Mouse (Mus musculus): ENCODE results near the gene Psmb6. TPM values are rescaled to one million over a fixed set of nuclear protein-coding genes. Genes with fewer than 3 reads are reported as not detected.

Psmb6 gene
- polyA plus RNA-seq (2015; fragmentation: Nextera tagmentation; extraction: Ambion mirVana): 828 and 869 TPM in 2 replicates

GRCm38 (mm10) chr11:70525184-70525678 lies at the start of gene Psmb6:
TSS of gene Psmb6 (plus strand) at chr11:70525367.
- Histone ChIP-seq H3K4me1 (peaks cover 11% of the 10 kb centered on the region), H3K4me3 (peak within 1 kb of the TSS; percentile 70), H3K27me3 (0 out of 2 replicates have a peak, but pooled peaks cover 6% of the 10 kb centered on the region), H3K4me2 (replicated peaks) (peak within 1 kb of the TSS; percentile 88), H3K27ac (peak within 1 kb of the TSS; percentile 52; the same call in 1 of the 2 replicates), H3K9ac (peak within 1 kb of the TSS; percentile 77), H3K36me3 (peaks cover 38% of the 10 kb centered on the region), H3K9me3 (no peaks in the 10 kb centered on the region)
- peak; percentile 94 for ATAC-seq (ENCODE audit: low FRiP score, low read depth)
- WGBS: under 1% methylated on average over 26 of the region's 26 CpGs

- Histone ChIP-seq H3K4me1 (no peaks in the 10 kb centered on the region), H3K9ac (no peak overlapping the region), H3K4me2 (replicated peaks) (no peak overlapping the region), H3K27ac (no peak overlapping the region), H3K9me3 (no peaks in the 10 kb centered on the region), H3K4me3 (no peak overlapping the region), H3K36me3 (no peaks in the 10 kb centered on the region), H3K27me3 (no peaks in the 10 kb centered on the region)
- 59% methylated on average over 2 of the region's 2 CpGs for WGBS
- ATAC-seq (ENCODE audit: low FRiP score, low read depth): no peak
These were observed 39.7 kb upstream of the Psmb6 start for GRCm38 (mm10) chr11:70485498-70485897.

- H3K36me3 ChIP-seq: no peaks in the 10 kb centered on the region
- H3K4me3 ChIP-seq: no peak overlapping the region
- H3K9ac ChIP-seq: no peak overlapping the region
- H3K4me2 ChIP-seq (replicated peaks): no peak overlapping the region
- no peaks in the 10 kb centered on the region for H3K4me1 ChIP-seq
- H3K9me3 ChIP-seq: peaks cover 5% of the 10 kb centered on the region; the same call in 1 of the 2 replicates
- no peak overlapping the region for H3K27ac ChIP-seq
- 34% methylated on average over 4 of the region's 4 CpGs for WGBS
- no peaks in the 10 kb centered on the region for H3K27me3 ChIP-seq
- no peak for ATAC-seq (ENCODE audit: low FRiP score, low read depth)
These were observed 37.4 kb upstream of the Psmb6 start for GRCm38 (mm10) chr11:70487816-70488215.

GRCm38 (mm10) chr11:70489138-70489537 lies 36.0 kb upstream of the Psmb6 start:
- ATAC-seq (ENCODE audit: low FRiP score, low read depth): no peak
- H3K4me3 ChIP-seq: no peak overlapping the region
- H3K9me3 ChIP-seq: peaks cover 5% of the 10 kb centered on the region; the same call in 1 of the 2 replicates
- no peak overlapping the region for H3K27ac ChIP-seq
- no peaks in the 10 kb centered on the region for H3K36me3 ChIP-seq
- H3K4me2 ChIP-seq (replicated peaks): no peak overlapping the region
- H3K27me3 ChIP-seq: no peaks in the 10 kb centered on the region
- H3K4me1 ChIP-seq: no peaks in the 10 kb centered on the region
- H3K9ac ChIP-seq: no peak overlapping the region
- WGBS: 91% methylated on average over 3 of the region's 3 CpGs

GRCm38 (mm10) chr11:70489684-70490083 lies 35.5 kb upstream of the Psmb6 start:
- no peak overlapping the region for H3K4me3 ChIP-seq
- H3K36me3 ChIP-seq: no peaks in the 10 kb centered on the region
- H3K9ac ChIP-seq: no peak overlapping the region
- no peaks in the 10 kb centered on the region for H3K27me3 ChIP-seq
- no peak for ATAC-seq (ENCODE audit: low FRiP score, low read depth)
- H3K4me1 ChIP-seq: no peaks in the 10 kb centered on the region
- H3K27ac ChIP-seq: no peak overlapping the region
- 85% methylated on average over 6 of the region's 6 CpGs for WGBS
- no peak overlapping the region for H3K4me2 ChIP-seq (replicated peaks)
- peaks cover 5% of the 10 kb centered on the region; the same call in 1 of the 2 replicates for H3K9me3 ChIP-seq

GRCm38 (mm10) chr11:70499566-70500475 lies 25.3 kb upstream of the Psmb6 start:
- Histone ChIP-seq H3K4me1 (no peaks in the 10 kb centered on the region), H3K4me2 (replicated peaks) (no peak overlapping the region), H3K9me3 (no peaks in the 10 kb centered on the region), H3K36me3 (no peaks in the 10 kb centered on the region), H3K27ac (no peak overlapping the region), H3K9ac (no peak overlapping the region), H3K4me3 (no peak overlapping the region), H3K27me3 (no peaks in the 10 kb centered on the region)
- no peak for ATAC-seq (ENCODE audit: low FRiP score, low read depth)
- WGBS: 71% methylated on average over 14 of the region's 14 CpGs

- Histone ChIP-seq H3K4me2 (replicated peaks) (no peak overlapping the region), H3K9me3 (no peaks in the 10 kb centered on the region), H3K36me3 (no peaks in the 10 kb centered on the region), H3K9ac (no peak overlapping the region), H3K27me3 (no peaks in the 10 kb centered on the region), H3K27ac (no peak overlapping the region), H3K4me3 (no peak overlapping the region), H3K4me1 (no peaks in the 10 kb centered on the region)
- 87% methylated on average over 1 of the region's 1 CpGs for WGBS
- no peak for ATAC-seq (ENCODE audit: low FRiP score, low read depth)
These were observed 24.7 kb upstream of the Psmb6 start for GRCm38 (mm10) chr11:70500476-70500812.

GRCm38 (mm10) chr11:70502018-70502417 lies 23.1 kb upstream of the Psmb6 start:
- H3K27me3 ChIP-seq: no peaks in the 10 kb centered on the region
- no peak overlapping the region for H3K4me2 ChIP-seq (replicated peaks)
- 66% methylated on average over 3 of the region's 3 CpGs for WGBS

GRCm38 (mm10) chr11:70504970-70505369 lies 20.2 kb upstream of the Psmb6 start, which contains the start of gene Tm4sf5:
TSS of gene Tm4sf5 (plus strand) at chr11:70505244.
- H3K9me3 ChIP-seq: no peaks in the 10 kb centered on the region
- ATAC-seq (ENCODE audit: low FRiP score, low read depth): no peak
- H3K27ac ChIP-seq: no peak within 1 kb of the TSS
- H3K36me3 ChIP-seq: no peaks in the 10 kb centered on the region
- H3K27me3 ChIP-seq: no peaks in the 10 kb centered on the region
- WGBS: 70% methylated on average over 9 of the region's 9 CpGs
- no peak within 1 kb of the TSS for H3K9ac ChIP-seq
- H3K4me2 ChIP-seq (replicated peaks): no peak within 1 kb of the TSS
- no peak within 1 kb of the TSS for H3K4me3 ChIP-seq
- H3K4me1 ChIP-seq: peaks cover 6% of the 10 kb centered on the region; the same call in 1 of the 2 replicates

More at GRCm38 (mm10) chr11:70502018-70502417, 23.1 kb upstream of the Psmb6 start:
- H3K4me3 ChIP-seq: no peak overlapping the region
- no peaks in the 10 kb centered on the region for H3K4me1 ChIP-seq
- no peak overlapping the region for H3K9ac ChIP-seq
- H3K9me3 ChIP-seq: no peaks in the 10 kb centered on the region
- no peaks in the 10 kb centered on the region for H3K36me3 ChIP-seq
- H3K27ac ChIP-seq: no peak overlapping the region
- no peak for ATAC-seq (ENCODE audit: low FRiP score, low read depth)

GRCm38 (mm10) chr11:70506385-70506784 lies 18.8 kb upstream of the Psmb6 start:
- H3K4me1 ChIP-seq: peaks cover 10% of the 10 kb centered on the region; the same call in 1 of the 2 replicates
- H3K27ac ChIP-seq: no peak overlapping the region
- H3K9ac ChIP-seq: no peak overlapping the region
- H3K4me3 ChIP-seq: no peak overlapping the region
- no peaks in the 10 kb centered on the region for H3K36me3 ChIP-seq
- no peaks in the 10 kb centered on the region for H3K27me3 ChIP-seq
- no peak overlapping the region for H3K4me2 ChIP-seq (replicated peaks)
- WGBS: 35% methylated on average over 4 of the region's 4 CpGs
- no peaks in the 10 kb centered on the region for H3K9me3 ChIP-seq
- no peak for ATAC-seq (ENCODE audit: low FRiP score, low read depth)

- Histone ChIP-seq H3K4me3 (no peak overlapping the region), H3K9ac (no peak overlapping the region)
- WGBS: 70% methylated on average over 7 of the region's 7 CpGs
These were observed 18.1 kb upstream of the Psmb6 start for GRCm38 (mm10) chr11:70506962-70507515.

More at GRCm38 (mm10) chr11:70506962-70507515, 18.1 kb upstream of the Psmb6 start:
- no peak overlapping the region for H3K4me2 ChIP-seq (replicated peaks)
- H3K27ac ChIP-seq: no peak overlapping the region
- no peaks in the 10 kb centered on the region for H3K9me3 ChIP-seq
- H3K36me3 ChIP-seq: no peaks in the 10 kb centered on the region
- H3K27me3 ChIP-seq: no peaks in the 10 kb centered on the region
- peaks cover 10% of the 10 kb centered on the region; the same call in 1 of the 2 replicates for H3K4me1 ChIP-seq
- ATAC-seq (ENCODE audit: low FRiP score, low read depth): no peak
